Mouse (Mus musculus): Measurements from ENCODE around the gene Sfxn4. TPM values are rescaled to one million over a fixed set of nuclear protein-coding genes. Genes with fewer than 3 reads are reported as not detected.
A peak's percentile ranks its signal among the peaks of the same experiment; 100 is the strongest.

Sfxn4 gene
- 10.7 and 11.0 TPM in 2 replicates for polyA plus RNA-seq (2014; fragmentation: Nextera tagmentation; extraction: Ambion mirVana)

DNA sequence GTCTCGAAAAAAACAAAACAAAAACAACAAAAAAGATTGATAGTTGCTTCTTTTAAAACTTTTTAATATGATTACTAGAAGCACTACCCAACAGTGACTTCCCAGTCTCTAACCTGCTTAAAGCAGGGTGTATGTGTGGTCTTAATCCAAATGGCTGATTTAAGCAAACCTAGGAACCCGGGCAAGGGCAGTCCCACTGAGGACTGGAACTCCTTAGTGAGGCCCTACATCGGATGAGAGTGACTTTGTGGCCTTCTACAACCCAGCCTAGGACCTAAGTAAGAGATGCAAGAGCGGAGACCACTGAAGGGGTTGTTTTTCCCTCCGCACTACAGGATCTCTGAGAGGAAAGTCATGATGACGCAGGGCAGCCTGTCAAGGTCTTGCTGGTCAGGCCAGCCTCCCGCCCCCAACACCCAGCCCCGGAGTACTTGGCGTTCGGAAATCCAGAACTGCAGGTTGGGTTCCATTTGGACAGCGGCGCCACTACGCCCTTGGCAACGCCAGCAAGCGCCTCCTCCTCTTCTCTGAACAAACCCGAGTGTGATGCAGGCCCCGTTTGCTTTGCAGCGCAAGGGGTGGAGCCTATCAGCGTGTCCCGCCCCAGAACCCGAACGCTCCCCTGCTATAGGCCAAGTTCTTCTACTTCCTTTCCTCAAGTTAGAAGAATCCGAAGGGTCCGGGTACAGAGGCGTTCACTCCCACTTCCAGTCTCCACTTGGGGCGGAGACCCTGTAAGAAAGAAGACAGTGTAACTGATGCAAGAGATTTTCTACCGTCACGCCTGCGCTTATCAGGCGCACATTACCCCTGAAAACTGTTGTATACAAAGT is at the start of gene Sfxn4:
TSS of gene Sfxn4 (minus strand) at position 612 of the 833 bp plus-strand sequence.
- Histone ChIP-seq H3K27me3 (replicated peaks; ENCODE audit: control insufficient read depth, insufficient read depth, low read length) (no peaks in the 10 kb centered on the region), H3K4me2 (ENCODE audit: low read length) (peak within 1 kb of the TSS; percentile 57), H3K27ac (ENCODE audit: low read depth, low read length) (peak within 1 kb of the TSS; percentile 52; the same call in 1 of the 2 replicates), H3K4me3 (ENCODE audit: low read depth, low read length) (peak within 1 kb of the TSS; percentile 41), H3K9me3 (replicated peaks; ENCODE audit: control insufficient read depth, low read length) (no peaks in the 10 kb centered on the region), H3K9ac (ENCODE audit: low read length) (peak within 1 kb of the TSS; percentile 62), H3K36me3 (ENCODE audit: control insufficient read depth, insufficient read depth, low read length) (peaks cover 16% of the 10 kb centered on the region), H3K4me1 (ENCODE audit: control insufficient read depth, insufficient read depth, low read length) (no peaks in the 10 kb centered on the region)
- DNase-seq (ENCODE audit: low spot score) (peak; percentile 96), ATAC-seq (peak; percentile 100)
- WGBS = 4% methylated on average over 30 of the region's 30 CpGs

DNA sequence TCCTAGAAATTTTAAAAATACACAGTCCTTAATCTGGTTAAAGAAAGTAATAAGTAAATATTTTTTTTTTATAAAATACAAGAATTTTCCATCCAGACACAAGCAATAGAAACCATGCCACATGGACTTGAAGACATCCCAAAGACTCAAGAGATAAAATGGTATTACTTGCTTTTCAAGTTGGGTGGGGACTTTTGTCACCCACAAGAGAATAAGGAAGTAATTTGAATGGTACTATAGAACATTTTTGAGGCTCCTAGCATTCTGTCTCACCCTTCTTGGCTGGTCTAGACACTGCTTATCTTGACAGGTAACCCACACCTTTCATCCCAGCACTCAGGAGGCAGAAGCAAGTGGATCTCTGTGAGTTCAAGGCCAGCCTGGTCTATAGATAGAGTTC is 49.0 kb upstream of the Sfxn4 start:
- Histone ChIP-seq H3K4me3 (ENCODE audit: low read depth, low read length) (no peak overlapping the region), H3K36me3 (ENCODE audit: control insufficient read depth, insufficient read depth, low read length) (no peaks in the 10 kb centered on the region), H3K9me3 (replicated peaks; ENCODE audit: control insufficient read depth, low read length) (no peaks in the 10 kb centered on the region), H3K27ac (ENCODE audit: low read depth, low read length) (no peak overlapping the region), H3K27me3 (replicated peaks; ENCODE audit: control insufficient read depth, insufficient read depth, low read length) (no peaks in the 10 kb centered on the region), H3K4me2 (ENCODE audit: low read length) (no peak overlapping the region), H3K9ac (ENCODE audit: low read length) (no peak overlapping the region), H3K4me1 (ENCODE audit: control insufficient read depth, insufficient read depth, low read length) (no peaks in the 10 kb centered on the region)
- DNase-seq (ENCODE audit: low spot score) (no peak), ATAC-seq (no peak)

DNA sequence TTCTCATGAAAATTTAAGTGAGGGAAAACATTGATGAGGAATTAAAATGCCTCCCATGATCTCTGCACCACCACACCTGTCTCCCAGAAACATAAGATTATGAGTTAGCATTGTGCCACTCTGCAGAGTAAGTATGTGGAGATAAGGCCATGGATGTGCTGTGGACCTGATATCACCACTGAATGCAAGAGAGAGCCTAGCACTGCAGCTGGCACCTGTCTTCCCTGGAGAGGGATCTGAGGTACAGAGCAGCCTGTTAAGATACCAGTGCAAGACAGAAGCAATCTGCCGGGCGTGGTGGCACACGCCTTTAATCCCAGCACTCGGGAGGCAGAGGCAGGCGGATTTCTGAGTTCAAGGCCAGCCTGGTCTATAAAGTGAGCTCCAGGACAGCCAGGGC is 44.2 kb upstream of the Sfxn4 start:
- Histone ChIP-seq H3K9me3 (replicated peaks; ENCODE audit: control insufficient read depth, low read length) (no peaks in the 10 kb centered on the region), H3K27me3 (replicated peaks; ENCODE audit: control insufficient read depth, insufficient read depth, low read length) (no peaks in the 10 kb centered on the region), H3K4me1 (ENCODE audit: control insufficient read depth, insufficient read depth, low read length) (no peaks in the 10 kb centered on the region), H3K9ac (ENCODE audit: low read length) (no peak overlapping the region), H3K4me2 (ENCODE audit: low read length) (no peak overlapping the region), H3K36me3 (ENCODE audit: control insufficient read depth, insufficient read depth, low read length) (no peaks in the 10 kb centered on the region), H3K4me3 (ENCODE audit: low read depth, low read length) (no peak overlapping the region), H3K27ac (ENCODE audit: low read depth, low read length) (no peak overlapping the region)
- DNase-seq (ENCODE audit: low spot score) (no peak), ATAC-seq (no peak)
- WGBS = 98% methylated on average over 4 of the region's 5 CpGs

DNA sequence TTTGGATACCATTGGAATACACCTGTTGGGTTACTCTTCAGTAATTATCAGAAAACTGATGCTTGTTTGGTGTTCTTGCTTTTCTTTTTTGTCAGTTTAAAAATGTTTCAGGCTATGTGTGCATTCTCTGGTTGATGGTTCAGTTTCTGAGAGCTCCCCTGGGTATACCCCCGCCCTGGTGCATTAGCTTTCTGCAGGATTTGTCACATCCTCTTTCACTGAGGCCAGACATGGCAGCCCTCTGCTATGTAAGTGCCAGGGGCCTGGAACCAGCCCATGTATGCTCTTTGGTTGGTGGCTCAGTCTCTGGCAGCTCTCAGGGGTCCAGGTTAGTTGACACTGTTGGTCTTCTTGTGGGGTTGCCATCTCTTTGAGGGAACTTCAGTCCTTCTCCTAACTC is 42.7 kb upstream of the Sfxn4 start:
- ATAC-seq (no peak), DNase-seq (ENCODE audit: low spot score) (no peak)
- Histone ChIP-seq H3K9me3 (replicated peaks; ENCODE audit: control insufficient read depth, low read length) (no peaks in the 10 kb centered on the region), H3K4me1 (ENCODE audit: control insufficient read depth, insufficient read depth, low read length) (no peaks in the 10 kb centered on the region), H3K27ac (ENCODE audit: low read depth, low read length) (no peak overlapping the region), H3K9ac (ENCODE audit: low read length) (no peak overlapping the region), H3K27me3 (replicated peaks; ENCODE audit: control insufficient read depth, insufficient read depth, low read length) (no peaks in the 10 kb centered on the region), H3K4me2 (ENCODE audit: low read length) (no peak overlapping the region), H3K4me3 (ENCODE audit: low read depth, low read length) (no peak overlapping the region), H3K36me3 (ENCODE audit: control insufficient read depth, insufficient read depth, low read length) (no peaks in the 10 kb centered on the region)
- 81% methylated on average over 1 of the region's 1 CpGs for WGBS

DNA sequence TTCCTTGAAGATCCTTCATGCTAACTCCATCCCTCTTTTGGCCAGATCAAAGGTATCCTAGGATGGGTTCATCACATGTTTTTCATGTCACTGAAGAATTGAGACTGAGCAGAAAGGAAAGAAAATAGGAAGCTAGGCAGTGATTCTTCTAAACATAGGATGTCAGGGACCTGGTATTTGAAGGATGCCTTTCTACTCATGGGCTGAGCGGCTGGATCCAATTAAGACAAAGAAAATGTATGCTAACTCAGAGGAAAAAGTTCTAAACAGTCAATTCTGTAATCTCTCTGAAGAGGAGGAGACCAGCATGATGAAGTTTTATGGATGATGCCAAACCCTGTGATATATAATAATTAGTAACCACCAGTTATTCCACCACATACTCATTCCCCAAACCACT is 41.9 kb upstream of the Sfxn4 start:
- Histone ChIP-seq H3K27me3 (replicated peaks; ENCODE audit: control insufficient read depth, insufficient read depth, low read length) (no peaks in the 10 kb centered on the region), H3K4me2 (ENCODE audit: low read length) (no peak overlapping the region), H3K9me3 (replicated peaks; ENCODE audit: control insufficient read depth, low read length) (no peaks in the 10 kb centered on the region), H3K36me3 (ENCODE audit: control insufficient read depth, insufficient read depth, low read length) (no peaks in the 10 kb centered on the region), H3K27ac (ENCODE audit: low read depth, low read length) (no peak overlapping the region), H3K9ac (ENCODE audit: low read length) (no peak overlapping the region), H3K4me1 (ENCODE audit: control insufficient read depth, insufficient read depth, low read length) (no peaks in the 10 kb centered on the region), H3K4me3 (ENCODE audit: low read depth, low read length) (no peak overlapping the region)
- WGBS = 83% methylated on average over 1 of the region's 1 CpGs
- ATAC-seq = no peak
- DNase-seq (ENCODE audit: low spot score) = no peak

DNA sequence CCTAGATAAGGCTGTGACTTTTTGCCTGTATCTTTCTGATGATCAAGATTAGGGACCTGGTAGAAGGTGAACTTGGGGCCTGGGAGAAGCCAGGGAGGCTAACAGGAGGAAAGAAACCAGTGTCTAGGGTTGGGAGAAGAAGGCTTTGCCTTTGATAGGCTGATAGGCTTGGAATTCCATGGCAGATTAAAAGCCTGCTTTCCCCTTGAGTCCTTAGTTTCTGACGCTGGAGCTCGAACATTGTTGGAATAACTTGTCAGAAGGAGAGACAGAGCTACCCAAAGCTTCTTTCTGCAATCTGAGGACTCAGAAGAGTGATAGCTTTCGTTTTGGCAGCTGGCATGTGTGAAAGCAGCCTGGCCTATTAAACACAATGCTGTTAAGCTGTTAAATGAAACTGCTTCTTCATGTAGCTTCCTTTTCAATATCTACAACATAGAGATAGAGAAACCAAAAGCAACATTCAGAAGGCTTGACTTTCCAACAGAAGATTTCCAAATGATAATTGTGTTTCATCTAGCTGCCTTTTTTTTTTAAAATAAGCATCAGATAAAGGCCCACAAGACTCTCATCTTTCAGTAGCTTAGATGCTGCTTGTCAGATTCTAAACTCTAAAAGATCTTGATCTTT is 34.1 kb upstream of the Sfxn4 start:
- Histone ChIP-seq H3K4me3 (ENCODE audit: low read depth, low read length) (no peak overlapping the region), H3K4me1 (ENCODE audit: control insufficient read depth, insufficient read depth, low read length) (peaks cover 10% of the 10 kb centered on the region), H3K27me3 (replicated peaks; ENCODE audit: control insufficient read depth, insufficient read depth, low read length) (no peaks in the 10 kb centered on the region), H3K36me3 (ENCODE audit: control insufficient read depth, insufficient read depth, low read length) (no peaks in the 10 kb centered on the region), H3K9me3 (replicated peaks; ENCODE audit: control insufficient read depth, low read length) (no peaks in the 10 kb centered on the region), H3K9ac (ENCODE audit: low read length) (no peak overlapping the region), H3K4me2 (ENCODE audit: low read length) (no peak overlapping the region), H3K27ac (ENCODE audit: low read depth, low read length) (no peak overlapping the region)
- 35% methylated on average over 3 of the region's 3 CpGs for WGBS
- no peak for DNase-seq (ENCODE audit: low spot score)
- no peak for ATAC-seq

DNA sequence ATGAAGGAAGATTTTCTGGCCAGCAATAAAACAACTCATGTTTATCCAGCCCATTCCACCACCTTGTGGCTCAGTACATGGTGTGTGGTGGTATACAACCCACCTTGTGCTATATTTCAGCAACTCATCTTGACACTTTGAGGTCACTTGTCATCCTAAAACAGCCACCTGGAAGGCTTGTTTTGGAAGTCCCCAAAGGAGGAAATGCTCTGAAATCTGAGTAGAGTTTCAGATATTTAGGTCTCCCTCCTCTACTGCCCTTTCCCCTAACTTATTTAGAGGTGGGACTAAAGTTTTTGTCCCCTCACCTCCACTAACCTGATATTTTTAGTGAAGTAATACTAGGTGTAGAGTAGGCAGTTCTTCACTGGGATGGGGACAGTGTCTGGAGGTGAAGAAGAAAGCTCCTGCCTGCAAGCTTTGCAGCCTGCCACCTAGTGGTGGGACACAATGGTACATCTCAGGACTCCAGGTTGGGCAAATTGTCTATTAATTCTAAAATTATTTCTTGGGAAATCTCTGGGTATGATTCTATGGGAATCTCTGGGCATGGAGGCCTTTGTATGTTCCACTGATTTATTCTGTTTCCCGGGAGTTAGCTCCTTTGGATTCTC is 30.8 kb upstream of the Sfxn4 start:
- no peak for ATAC-seq
- 38% methylated on average over 1 of the region's 1 CpGs for WGBS
- Histone ChIP-seq H3K9me3 (replicated peaks; ENCODE audit: control insufficient read depth, low read length) (no peaks in the 10 kb centered on the region), H3K4me3 (ENCODE audit: low read depth, low read length) (no peak overlapping the region), H3K9ac (ENCODE audit: low read length) (peak overlapping the region; percentile 29; the same call in 1 of the 2 replicates), H3K27ac (ENCODE audit: low read depth, low read length) (no peak overlapping the region), H3K36me3 (ENCODE audit: control insufficient read depth, insufficient read depth, low read length) (no peaks in the 10 kb centered on the region), H3K4me1 (ENCODE audit: control insufficient read depth, insufficient read depth, low read length) (peaks cover 10% of the 10 kb centered on the region), H3K27me3 (replicated peaks; ENCODE audit: control insufficient read depth, insufficient read depth, low read length) (no peaks in the 10 kb centered on the region), H3K4me2 (ENCODE audit: low read length) (peak overlapping the region; percentile 72)
- DNase-seq (ENCODE audit: low spot score) = peak; percentile 58

DNA sequence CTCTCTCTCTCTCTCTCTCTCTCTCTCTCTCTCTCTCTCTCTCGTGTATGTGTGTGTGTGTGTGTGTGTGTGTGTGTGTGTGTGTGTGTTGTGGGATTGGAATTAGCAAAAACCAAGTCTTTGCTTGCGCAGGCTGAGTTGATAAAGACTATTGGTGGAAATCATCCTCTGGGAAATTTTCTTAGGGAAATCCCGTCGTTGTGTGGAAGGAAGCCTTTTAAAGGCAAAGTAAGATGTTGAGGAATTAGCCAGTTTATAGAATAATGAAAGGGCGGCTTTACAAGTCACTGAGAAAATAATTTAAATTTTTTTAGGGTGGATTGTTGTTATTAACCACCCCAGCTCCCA is 29.8 kb upstream of the Sfxn4 start:
- DNase-seq (ENCODE audit: low spot score) (peak; percentile 56), ATAC-seq (no peak)
- Histone ChIP-seq H3K36me3 (ENCODE audit: control insufficient read depth, insufficient read depth, low read length) (no peaks in the 10 kb centered on the region), H3K27me3 (replicated peaks; ENCODE audit: control insufficient read depth, insufficient read depth, low read length) (no peaks in the 10 kb centered on the region), H3K4me3 (ENCODE audit: low read depth, low read length) (peak overlapping the region; percentile 73), H3K9me3 (replicated peaks; ENCODE audit: control insufficient read depth, low read length) (no peaks in the 10 kb centered on the region), H3K9ac (ENCODE audit: low read length) (peak overlapping the region; percentile 29), H3K4me1 (ENCODE audit: control insufficient read depth, insufficient read depth, low read length) (peaks cover 10% of the 10 kb centered on the region), H3K27ac (ENCODE audit: low read depth, low read length) (no peak overlapping the region), H3K4me2 (ENCODE audit: low read length) (peak overlapping the region; percentile 72)
- 9% methylated on average over 4 of the region's 5 CpGs for WGBS

All from forebrain, embryonic 14.5 days (tissue).